Mouse (Mus musculus) adrenal gland, adult (tissue): ENCODE measurements around the gene Lrrn1.

ENCODE experiments used
- DNase-seq, 2 experiments: peaks; one replicate each; pipeline ENCODE4 v3.0.0; 2022 to 2023; ENCODE audit warnings: low spot score in 1 of 2; ENCODE audit not compliant: inconsistent age in 2 of 2

Gene Lrrn1

DNA sequence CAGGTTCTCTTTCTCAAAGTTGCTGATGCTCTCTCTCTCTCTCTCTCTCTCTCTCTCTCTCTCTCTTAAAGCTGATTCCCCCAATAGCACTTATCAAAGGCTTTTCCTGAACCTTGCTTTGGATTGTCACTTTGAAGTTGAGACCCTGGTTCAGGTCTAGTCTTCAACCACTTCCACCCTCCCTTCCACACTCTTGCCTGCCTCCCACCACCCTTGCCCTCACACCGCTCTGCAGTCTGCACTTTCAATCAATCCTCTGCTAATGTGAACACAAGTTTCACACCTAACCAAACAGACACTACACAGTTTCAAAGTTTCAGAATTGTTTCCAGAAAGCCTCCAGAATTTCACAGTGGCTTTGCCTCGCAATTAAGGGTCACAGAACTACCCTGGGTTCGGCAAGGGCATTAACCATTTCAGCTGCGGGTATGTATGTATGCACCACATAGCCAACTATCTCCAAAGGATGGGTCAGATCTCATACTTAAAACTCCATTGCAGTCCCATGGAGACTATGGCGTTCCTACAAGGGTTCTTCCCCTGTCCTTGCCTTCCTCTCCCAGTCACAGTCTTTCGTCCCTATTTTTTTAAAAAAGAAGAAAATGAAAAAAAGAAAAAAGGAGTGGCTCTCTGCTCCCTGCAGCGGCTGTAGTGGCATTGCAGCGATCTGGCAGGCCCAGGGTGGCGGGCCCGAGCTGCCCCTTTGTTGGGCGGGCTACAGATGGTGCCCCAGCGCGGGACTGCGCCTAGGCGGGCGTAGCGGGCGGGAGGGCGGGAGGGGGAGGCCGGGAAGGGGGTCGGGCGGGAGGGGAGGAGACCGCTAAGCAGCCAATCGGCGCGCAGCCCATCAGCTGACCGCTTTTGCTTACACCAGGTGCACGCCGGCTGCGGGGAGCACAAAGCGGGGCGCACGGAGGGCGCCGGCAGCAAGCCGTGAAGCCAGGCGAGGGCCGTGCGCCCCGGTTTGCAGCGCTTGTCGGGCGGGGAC lies at the start of gene Lrrn1:
Lrrn1 (plus strand) TSS at position 892 of the 988 bp plus-strand sequence.
- DNase-seq, result peak in 1 of 2 experiments; percentile 63

DNA sequence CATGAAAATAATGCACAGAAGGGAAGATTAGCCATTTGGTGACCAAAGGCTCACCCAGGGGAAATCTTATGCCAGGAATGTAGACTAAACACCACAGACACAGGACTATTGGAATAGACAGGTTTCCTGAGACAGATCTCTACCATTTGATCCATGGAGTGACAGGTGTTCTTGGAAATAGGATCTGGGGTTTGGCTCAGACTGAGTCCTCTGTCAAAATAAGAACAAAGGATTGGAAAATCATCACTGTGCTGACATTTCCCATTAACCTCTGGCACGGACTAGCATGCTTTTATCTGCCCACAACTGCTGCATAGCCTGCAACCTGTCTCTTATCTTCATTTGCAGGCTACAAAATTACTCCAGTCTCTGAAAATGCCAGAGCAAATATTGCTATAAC lies 35.1 kb upstream of the Lrrn1 start:
- DNase-seq, result peak in 1 of 2 experiments; percentile 25

DNA sequence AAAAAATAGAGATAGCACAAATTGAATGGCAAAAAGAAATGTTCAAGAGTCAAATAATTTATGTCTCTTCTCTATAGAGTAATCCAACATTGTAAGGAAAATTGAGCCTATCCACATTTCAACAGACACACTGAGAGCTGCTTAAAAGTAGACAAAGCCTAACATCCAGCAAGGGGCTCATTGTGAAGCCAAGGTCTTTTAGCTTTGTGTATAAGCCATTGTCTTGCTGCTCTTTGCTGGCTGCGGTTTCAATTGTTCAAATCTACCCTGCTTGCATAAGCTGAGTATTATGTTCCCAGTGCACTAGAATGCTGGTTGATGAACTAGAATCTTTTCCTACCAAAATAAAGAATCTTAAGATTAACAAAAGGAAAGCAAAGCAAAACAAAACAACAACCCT lies 33.7 kb upstream of the Lrrn1 start:
- DNase-seq, result no peak

GRCm38 (mm10) chr6:107513716-107514115 lies 15.9 kb upstream of the Lrrn1 start:
- DNase-seq, result no peak

DNA sequence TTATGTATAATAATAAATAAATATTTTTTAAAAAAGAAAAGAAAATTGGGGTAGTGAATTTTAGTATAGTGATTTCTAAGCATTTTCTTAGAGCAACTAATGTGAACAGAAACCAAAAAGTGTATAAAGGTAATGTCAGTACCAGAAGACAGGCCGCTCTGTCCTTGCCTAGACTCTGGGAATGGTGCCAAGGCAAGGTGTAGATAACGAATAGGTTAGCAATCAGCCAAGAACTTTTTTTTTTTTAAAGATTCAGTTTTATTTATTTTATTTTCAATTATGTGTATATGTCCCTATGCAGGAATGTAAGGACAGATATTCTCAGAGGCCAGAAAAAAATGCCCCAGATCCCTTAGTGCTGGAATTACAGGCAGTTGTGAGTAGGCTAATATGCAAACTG lies 5.6 kb upstream of the Lrrn1 start:
- peak; percentile 15 to 65 for DNase-seq

DNA sequence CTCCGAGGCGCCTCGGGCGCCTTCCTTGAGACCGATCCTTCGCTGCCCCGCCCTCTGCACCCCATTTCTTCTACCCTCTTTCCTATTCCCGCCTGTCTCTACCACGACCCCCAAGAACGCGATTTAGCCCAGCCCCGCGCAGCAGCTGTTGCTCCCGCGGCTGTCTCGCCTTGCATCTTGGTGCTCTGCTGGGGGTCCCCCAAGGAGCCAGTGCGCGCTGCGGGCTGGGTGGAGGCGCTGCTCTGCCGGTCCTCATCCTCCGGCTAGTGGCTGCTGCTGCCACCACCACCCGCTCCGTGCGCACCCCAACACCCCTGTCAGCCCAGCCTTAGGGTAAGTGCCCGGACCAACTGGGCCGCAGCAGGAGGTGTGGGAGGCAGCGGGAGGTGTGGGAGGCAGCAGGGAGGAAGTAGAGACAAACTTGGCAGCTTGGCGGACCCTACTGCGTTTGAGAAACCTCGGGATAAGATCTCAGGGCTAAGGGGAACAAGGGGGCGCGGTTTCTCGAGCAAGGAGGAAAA lies 403 bp downstream of the Lrrn1 start:
- peak; percentile 35 to 83 for DNase-seq

GRCm38 (mm10) chr6:107530621-107531285 lies 1.2 kb downstream of the Lrrn1 start:
- peak; percentile 14 to 65 for DNase-seq

DNA sequence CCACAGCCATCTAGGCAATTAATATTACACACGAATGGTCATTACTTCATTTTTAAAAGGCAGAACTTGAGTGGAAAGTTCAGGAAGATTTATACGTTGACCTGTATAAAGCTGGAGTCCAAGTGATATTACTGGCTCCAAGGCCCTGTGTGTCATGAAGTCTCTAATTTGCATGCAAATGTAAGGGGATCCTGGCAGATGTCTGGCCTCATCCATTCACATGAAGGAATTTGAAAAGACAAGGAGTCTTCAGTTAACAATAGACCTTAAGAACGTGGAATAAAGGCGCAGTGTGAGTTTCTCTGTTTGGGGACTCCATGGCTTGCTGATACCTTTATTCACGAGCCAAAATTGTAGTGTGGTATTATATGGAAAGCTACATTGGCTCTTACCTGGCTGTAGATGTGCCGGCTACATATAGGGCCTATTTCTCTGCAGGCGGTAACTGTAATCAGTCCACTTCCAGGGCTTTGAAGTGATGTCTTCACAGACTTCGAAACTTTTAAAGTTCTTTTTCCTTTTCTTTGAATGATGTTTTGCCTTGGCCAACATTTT lies 2.0 kb downstream of the Lrrn1 start:
- no peak for DNase-seq

GRCm38 (mm10) chr6:107534533-107534932 lies 5.0 kb downstream of the Lrrn1 start:
- no peak for DNase-seq

- no peak for DNase-seq
Measured at GRCm38 (mm10) chr6:107536631-107537030, 7.1 kb downstream of the Lrrn1 start.

DNA sequence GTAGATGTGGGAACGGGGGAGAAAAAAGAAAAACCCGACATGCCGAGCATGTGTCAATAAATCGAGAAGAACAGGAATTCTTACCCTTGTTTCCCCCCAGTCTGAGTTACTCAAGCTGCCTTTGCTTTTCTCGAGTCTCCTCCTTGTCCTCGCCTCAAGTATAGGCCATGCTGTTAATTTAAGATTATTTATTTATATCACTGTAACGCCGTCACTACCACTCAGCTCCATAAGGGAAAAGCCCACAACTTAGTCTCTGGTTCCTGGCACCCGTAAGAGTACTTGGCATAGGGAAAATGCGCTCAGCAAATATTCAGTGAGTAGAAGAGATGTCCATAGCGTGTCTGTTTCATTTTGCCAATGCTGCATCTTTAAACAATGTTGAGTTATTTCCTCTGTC lies 11.7 kb downstream of the Lrrn1 start:
- no peak for DNase-seq

DNA sequence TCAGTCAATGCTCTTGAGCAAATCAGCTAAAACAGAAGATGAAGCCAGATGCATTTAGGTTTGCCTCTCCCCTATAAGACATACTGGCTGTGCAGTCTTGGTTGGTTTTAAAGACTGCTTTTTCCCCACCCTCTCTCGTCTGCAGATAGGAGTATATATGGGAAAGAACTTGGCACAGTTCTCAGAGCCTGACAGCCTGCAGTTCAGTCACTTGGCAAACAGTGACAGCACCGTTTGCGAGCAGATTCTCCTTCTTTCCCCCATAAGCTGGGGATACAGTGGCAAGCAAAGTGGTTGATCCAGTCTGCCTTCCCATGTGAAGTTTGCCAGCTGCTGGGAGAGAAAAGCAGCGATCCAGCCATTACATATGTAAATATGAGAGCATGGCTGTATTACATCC lies 12.3 kb downstream of the Lrrn1 start:
- DNase-seq, result no peak

GRCm38 (mm10) chr6:107546272-107546671 lies 16.7 kb downstream of the Lrrn1 start:
- DNase-seq, result no peak

DNA sequence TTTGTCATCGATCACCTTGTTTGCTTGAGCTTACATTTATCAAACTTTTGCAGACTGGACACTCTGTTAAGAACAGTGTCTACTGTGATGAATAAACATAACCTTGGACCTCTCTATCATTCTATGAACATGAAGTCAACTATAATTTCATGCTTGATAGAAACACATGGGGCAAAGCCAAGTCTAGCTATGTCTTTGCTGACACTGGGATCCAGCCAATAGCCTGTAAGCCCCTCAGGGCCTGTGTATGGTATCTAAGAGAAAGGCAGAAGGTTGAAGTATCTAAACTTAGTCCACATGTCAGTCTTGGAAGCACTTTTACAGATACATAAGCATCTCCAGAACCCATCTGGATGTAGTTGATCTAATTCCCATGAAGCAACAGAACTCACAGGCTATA lies 22.9 kb downstream of the Lrrn1 start:
- no peak for DNase-seq

DNA sequence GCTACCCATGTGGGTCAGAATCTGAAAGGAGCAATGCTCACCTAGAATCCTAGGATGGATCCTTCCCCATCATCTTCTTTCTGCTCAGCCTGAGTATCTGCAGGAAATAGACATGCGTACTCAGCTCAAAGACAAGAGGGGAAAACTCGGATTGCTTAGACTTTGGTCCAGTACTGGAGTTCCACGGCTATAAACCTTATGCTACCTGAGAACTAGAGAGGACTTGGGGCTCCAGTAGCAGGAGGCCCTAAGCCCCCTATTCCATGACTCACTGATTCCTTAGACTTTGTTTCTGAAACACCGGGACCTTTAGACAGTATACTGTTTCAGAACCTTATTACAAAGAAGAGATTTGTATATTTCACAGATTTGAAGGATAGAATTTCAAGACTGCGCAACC lies 25.8 kb downstream of the Lrrn1 start:
- no peak for DNase-seq

DNA sequence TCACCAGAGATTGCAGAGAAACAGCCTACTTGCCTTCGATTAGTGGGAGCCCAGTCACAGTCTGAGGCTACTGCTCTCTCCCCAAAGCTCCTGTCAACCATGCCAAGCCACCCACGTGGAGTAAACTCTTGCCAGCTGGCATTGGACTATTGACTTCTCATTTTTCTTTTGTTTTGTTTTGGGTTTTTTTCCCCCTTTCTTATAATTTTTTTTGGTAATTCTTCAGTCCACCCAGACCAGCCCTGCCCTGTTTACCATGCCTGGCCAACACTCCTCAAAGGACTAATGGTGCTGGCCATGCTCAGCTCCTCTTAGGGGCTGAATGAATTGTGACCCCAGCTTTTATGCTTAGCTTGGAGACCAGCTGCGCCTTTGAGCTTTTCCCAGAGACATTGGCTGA lies 27.4 kb downstream of the Lrrn1 start:
- peak in 1 of 2 experiments; percentile 37 for DNase-seq

DNA sequence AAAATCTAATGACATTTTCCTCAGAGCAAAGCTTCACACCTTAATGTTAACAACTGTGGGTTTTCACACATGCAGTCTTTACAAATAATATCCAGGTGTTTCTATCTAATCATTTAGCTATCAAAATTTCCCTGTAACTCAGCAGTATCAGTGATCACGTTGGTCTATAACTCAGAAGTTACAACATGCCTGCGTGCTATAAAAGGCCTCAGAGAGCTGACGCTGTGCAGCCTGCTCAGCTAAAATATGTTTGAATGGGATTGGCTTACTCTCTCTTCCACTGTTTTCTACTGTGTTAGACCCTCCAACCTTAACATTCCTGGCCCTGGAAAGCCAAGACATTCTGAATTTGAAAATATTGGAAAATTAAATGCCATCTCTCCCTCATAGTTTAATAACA lies 28.2 kb downstream of the Lrrn1 start:
- DNase-seq, result no peak

GRCm38 (mm10) chr6:107562255-107562654 lies 32.7 kb downstream of the Lrrn1 start:
- no peak for DNase-seq

DNA sequence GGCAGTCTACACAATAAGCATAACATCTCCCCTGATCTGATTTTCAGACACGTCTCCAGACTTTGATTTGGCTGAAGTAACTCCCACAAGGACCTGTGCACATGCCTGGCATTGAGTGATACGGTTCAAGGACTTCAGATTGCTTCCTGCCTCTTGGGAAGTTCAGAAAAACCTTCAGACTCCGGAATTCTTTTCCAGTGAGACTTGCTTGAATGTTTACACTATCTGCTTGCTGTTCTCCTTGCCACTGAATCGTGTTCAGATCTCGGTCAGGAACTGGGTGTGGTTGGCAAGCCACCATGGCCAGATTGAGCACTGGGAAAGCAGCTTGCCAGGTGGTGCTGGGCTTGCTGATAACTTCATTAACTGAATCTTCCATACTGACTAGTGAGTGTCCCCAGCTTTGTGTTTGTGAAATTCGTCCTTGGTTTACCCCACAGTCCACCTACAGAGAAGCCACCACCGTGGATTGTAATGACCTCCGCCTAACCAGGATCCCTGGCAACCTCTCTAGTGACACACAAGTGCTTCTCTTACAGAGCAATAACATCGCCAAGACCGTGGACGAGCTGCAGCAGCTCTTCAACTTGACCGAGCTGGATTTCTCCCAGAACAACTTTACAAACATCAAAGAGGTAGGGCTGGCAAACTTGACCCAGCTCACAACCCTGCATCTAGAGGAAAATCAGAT lies 37.5 kb downstream of the Lrrn1 start:
- peak; percentile 22 to 79 for DNase-seq

DNA sequence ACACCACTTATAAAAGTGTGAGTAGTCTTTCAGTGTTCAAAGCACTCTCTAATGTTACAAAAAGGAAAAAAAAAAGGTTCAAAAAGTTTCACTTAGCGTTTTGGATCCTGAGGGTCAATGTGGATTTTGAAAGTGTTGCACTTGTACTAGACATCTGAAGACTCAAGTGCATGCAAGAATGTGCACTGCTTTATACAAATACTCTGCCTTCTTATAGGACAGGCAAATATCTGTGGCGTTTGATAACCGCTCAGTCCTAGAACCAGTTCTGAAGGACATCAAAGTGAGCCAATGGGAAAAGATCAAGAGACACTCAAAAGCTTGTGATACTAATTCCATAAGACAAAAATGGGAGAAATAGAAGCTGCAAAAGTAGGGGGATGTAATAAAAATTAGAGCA lies 45.0 kb downstream of the Lrrn1 start:
- no peak for DNase-seq

DNA sequence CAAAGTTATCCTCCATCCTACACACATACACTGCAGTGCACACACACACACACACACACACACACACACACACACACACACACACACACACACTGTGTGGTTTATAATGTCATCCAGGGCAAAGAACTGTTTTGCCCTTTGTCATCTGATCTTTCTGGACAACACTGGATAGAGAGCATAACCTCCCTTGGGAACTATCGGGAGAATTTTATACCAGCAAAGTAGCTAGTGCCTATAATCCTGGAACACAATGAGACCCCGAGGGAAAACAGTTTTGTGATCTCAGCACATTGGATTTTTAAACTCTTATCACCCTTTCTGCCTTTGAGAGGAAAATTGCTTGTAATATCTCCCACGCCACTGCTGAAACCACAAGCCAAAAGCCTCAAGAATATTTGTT lies 45.8 kb downstream of the Lrrn1 start:
- DNase-seq, result no peak
